Mouse (Mus musculus) neural tube, embryonic 12.5 days (tissue): ENCODE results near the gene Clk1. TPM values are rescaled to one million over a fixed set of nuclear protein-coding genes. Genes with fewer than 3 reads are reported as not detected.
A peak's percentile ranks its signal among the peaks of the same experiment; 100 is the strongest.
"Not testable (repeated sequence)": the region's sequence is repeated elsewhere in the genome, so short reads cannot be mapped to it uniquely, and the experiment has no call there.

Source experiments
- ATAC-seq: fragments of 200-750 bp; cut with Nextera tagmentation; 2 replicates; pipeline ENCODE4 v1.8.0; 2017; ENCODE audit warnings: low read depth, mild to moderate bottlenecking, moderate TSS enrichment, moderate library complexity; ENCODE audit not compliant: low FRiP score
- H3K27ac ChIP-seq: fragments of 300-500 bp; sonication (generic); 2 replicates; pipeline ENCODE4 v1.5.1; 2016
- H3K27me3 ChIP-seq: fragments of 300-500 bp; sonication (generic); replicated peaks from 2 replicates; pipeline ENCODE4 v1.6.1; 2016; ENCODE audit warnings: mild to moderate bottlenecking
- H3K36me3 ChIP-seq: fragments of 300-500 bp; sonication (generic); 2 replicates; pipeline ENCODE4 v1.6.1; 2016; ENCODE audit warnings: mild to moderate bottlenecking
- H3K4me1 ChIP-seq: fragments of 300-500 bp; sonication (generic); 2 replicates; pipeline ENCODE4 v1.6.1; 2016
- H3K4me2 ChIP-seq: fragments of 300-500 bp; sonication (generic); replicated peaks from 2 replicates; pipeline ENCODE4 v1.6.1; 2016; ENCODE audit warnings: mild to moderate bottlenecking
- H3K4me3 ChIP-seq: fragments of 300-500 bp; sonication (generic); 2 replicates; pipeline ENCODE4 v1.5.1; 2016
- H3K9ac ChIP-seq: fragments of 300-500 bp; sonication (generic); 2 replicates; pipeline ENCODE4 v1.6.1; 2016; ENCODE audit warnings: mild to moderate bottlenecking
- H3K9me3 ChIP-seq: fragments of 300-500 bp; sonication (generic); 2 replicates; pipeline ENCODE4 v1.6.1; 2016; ENCODE audit warnings: mild to moderate bottlenecking
- WGBS: fragments of 180-500 bp; shearing (Covaris S2); methylation state at CpG from one replicate; pipeline ENCODE4 v1.1.7; 2016; 5-methylcytosine and 5-hydroxymethylcytosine counted together
- polyA plus RNA-seq: library from polyadenylated mRNA; unstranded; fragments of >200 nt; fragmentation: Nextera tagmentation; extraction: Ambion mirVana; gene quantifications from 2 replicates; pipeline ENCODE4 v1.2.1, GENCODE M21; 2016

The Clk1 gene
- polyA plus RNA-seq, 1 experiment from 2014 or later, result 164 TPM

- Histone ChIP-seq H3K9me3 (no peaks in the 10 kb centered on the region), H3K4me1 (no peaks in the 10 kb centered on the region), H3K4me2 (no peak overlapping the region), H3K36me3 (peaks cover 81% of the 10 kb centered on the region), H3K9ac (no peak overlapping the region), H3K27me3 (no peaks in the 10 kb centered on the region), H3K27ac (no peak overlapping the region), H3K4me3 (no peak overlapping the region)
- WGBS, result 92% methylated on average over 6 of the region's 6 CpGs
- ATAC-seq, result no peak
These were observed 22.5 kb downstream of the Clk1 start for GRCm38 (mm10) chr1:58401396-58401795.

DNA sequence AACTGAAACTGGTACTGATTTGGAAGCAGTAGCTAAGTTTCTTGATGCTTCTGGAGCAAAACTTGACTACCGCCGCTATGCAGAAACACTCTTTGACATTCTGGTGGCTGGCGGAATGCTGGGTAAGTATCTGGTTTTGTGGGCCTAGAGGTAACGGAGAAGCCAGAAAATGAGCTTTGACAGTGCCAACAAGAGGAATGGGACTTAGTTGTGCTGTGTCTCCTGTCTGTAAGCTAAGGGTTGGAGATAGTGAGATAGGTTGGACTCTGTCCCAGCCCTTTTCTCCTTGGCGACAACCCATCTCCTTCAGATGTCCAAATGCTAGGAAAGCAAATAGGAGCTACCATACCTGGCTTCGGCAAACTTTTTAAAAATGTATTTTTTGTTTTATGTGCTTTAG is 26.1 kb downstream of the Clk1 start:
- H3K36me3 ChIP-seq, result peaks cover 72% of the 10 kb centered on the region

GRCm38 (mm10) chr1:58396179-58396578 is 27.7 kb downstream of the Clk1 start:
- H3K9me3 ChIP-seq, result no peaks in the 10 kb centered on the region
- H3K4me1 ChIP-seq, result peaks cover 13% of the 10 kb centered on the region
- no peaks in the 10 kb centered on the region for H3K27me3 ChIP-seq
- no peak overlapping the region for H3K9ac ChIP-seq
- peaks cover 58% of the 10 kb centered on the region for H3K36me3 ChIP-seq
- WGBS, result 94% methylated on average over 1 of the region's 1 CpGs
- H3K4me2 ChIP-seq, result no peak overlapping the region
- no peak for ATAC-seq
- H3K27ac ChIP-seq, result no peak overlapping the region
- no peak overlapping the region for H3K4me3 ChIP-seq

More for the DNA sequence above, 26.1 kb downstream of the Clk1 start:
- H3K4me2 ChIP-seq, result no peak overlapping the region
- no peak for ATAC-seq
- WGBS, result 96% methylated on average over 6 of the region's 6 CpGs
- no peaks in the 10 kb centered on the region for H3K27me3 ChIP-seq
- H3K4me1 ChIP-seq, result peaks cover 5% of the 10 kb centered on the region; the same call in 1 of the 2 replicates
- H3K9ac ChIP-seq, result no peak overlapping the region
- H3K9me3 ChIP-seq, result no peaks in the 10 kb centered on the region
- H3K27ac ChIP-seq, result no peak overlapping the region
- no peak overlapping the region for H3K4me3 ChIP-seq

- Histone ChIP-seq H3K4me3 (no peak overlapping the region), H3K4me1 (peaks cover 16% of the 10 kb centered on the region), H3K27me3 (no peaks in the 10 kb centered on the region), H3K27ac (no peak overlapping the region), H3K4me2 (no peak overlapping the region), H3K9ac (no peak overlapping the region), H3K9me3 (no peaks in the 10 kb centered on the region), H3K36me3 (peaks cover 50% of the 10 kb centered on the region)
- WGBS, result 96% methylated on average over 3 of the region's 3 CpGs
- no peak for ATAC-seq
These were observed 28.5 kb downstream of the Clk1 start for GRCm38 (mm10) chr1:58395341-58395740.

DNA sequence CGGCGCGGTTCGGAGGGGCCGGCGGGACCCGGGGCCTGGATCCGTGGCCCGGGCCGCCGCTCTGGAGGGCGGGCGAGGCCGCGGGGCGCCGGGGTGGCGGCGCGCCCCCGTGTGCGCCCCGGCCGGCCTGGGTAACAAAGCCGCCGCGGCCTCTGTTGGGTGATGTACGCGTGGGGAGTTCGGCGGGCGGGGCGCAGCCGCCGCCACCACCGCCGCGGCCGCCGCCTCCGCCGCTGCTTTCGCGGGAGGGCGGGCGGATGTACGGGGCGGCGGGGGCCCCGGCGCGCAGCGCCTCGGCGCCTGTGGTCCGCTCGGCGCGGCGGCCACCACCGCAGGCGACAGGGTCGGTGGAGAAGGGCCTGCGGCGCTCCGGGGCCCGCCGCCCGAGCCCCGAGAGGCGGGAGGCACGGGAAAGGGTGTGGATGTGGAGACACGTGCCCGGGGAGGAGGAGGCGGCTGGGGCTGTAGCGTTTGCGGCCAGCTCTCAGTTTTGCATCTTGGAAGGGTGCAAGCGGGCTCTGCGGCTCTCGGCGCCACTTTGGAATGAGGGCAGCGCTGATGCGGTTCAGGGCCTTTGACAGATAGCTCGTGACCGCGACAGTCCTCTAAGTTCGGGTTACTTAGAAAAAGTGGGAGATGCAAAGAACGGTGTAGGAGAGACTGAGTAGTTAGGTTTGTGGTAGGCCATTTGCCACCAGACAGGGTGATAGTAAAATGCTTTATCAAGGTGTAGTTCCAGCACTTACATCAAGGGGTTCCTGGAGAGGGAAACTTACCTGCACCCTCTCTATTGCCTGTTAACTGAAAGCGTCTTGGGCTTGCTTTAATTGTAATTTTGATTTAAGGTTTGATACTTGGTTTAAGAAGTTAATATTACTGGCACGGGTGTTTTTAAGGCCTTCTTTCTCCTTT is 30.3 kb downstream of the Clk1 start:
- peak overlapping the region; percentile 81 for H3K4me2 ChIP-seq
- H3K27ac ChIP-seq, result peak overlapping the region; percentile 97
- no peaks in the 10 kb centered on the region for H3K9me3 ChIP-seq
- WGBS, result under 1% methylated on average over 86 of the region's 90 CpGs
- H3K4me1 ChIP-seq, result peaks cover 16% of the 10 kb centered on the region
- peak; percentile 67 for ATAC-seq
- H3K27me3 ChIP-seq, result no peaks in the 10 kb centered on the region
- peaks cover 36% of the 10 kb centered on the region for H3K36me3 ChIP-seq
- H3K4me3 ChIP-seq, result peak overlapping the region; percentile 100
- H3K9ac ChIP-seq, result peak overlapping the region; percentile 99

- under 1% methylated on average over 59 of the region's 61 CpGs for WGBS
These were observed 31.1 kb downstream of the Clk1 start, which contains the start of gene Bzw1 for GRCm38 (mm10) chr1:58392652-58393283. Gene Bzw1 (plus strand): TSS chr1:58392898.

GRCm38 (mm10) chr1:58392268-58392651 is 31.6 kb downstream of the Clk1 start:
- ATAC-seq, result peak; percentile 23
- Histone ChIP-seq H3K27ac (peak overlapping the region; percentile 97), H3K36me3 (peaks cover 23% of the 10 kb centered on the region), H3K27me3 (no peaks in the 10 kb centered on the region), H3K4me2 (peak overlapping the region; percentile 81), H3K9me3 (no peaks in the 10 kb centered on the region), H3K4me1 (peaks cover 16% of the 10 kb centered on the region), H3K9ac (peak overlapping the region; percentile 99), H3K4me3 (peak overlapping the region; percentile 100)
- WGBS, result under 1% methylated on average over 16 of the region's 16 CpGs

More at GRCm38 (mm10) chr1:58392652-58393283, 31.1 kb downstream of the Clk1 start, which contains the start of gene Bzw1:
- peaks cover 16% of the 10 kb centered on the region for H3K4me1 ChIP-seq
- H3K4me2 ChIP-seq, result peak within 1 kb of the TSS; percentile 81
- peak within 1 kb of the TSS; percentile 97 for H3K27ac ChIP-seq
- peak within 1 kb of the TSS; percentile 99 for H3K9ac ChIP-seq
- H3K36me3 ChIP-seq, result peaks cover 28% of the 10 kb centered on the region
- no peaks in the 10 kb centered on the region for H3K27me3 ChIP-seq
- no peaks in the 10 kb centered on the region for H3K9me3 ChIP-seq
- peak; percentile 98 for ATAC-seq
- peak within 1 kb of the TSS; percentile 100 for H3K4me3 ChIP-seq

- no peaks in the 10 kb centered on the region for H3K9me3 ChIP-seq
- H3K4me3 ChIP-seq, result peak overlapping the region; percentile 100
- WGBS, result 45% methylated on average over 19 of the region's 19 CpGs
- ATAC-seq, result no peak
- 0 out of 2 replicates have a peak overlapping the region, but pooled peaks have one; percentile 97 for H3K27ac ChIP-seq
- peak overlapping the region; percentile 99 for H3K9ac ChIP-seq
- H3K27me3 ChIP-seq, result no peaks in the 10 kb centered on the region
- H3K4me2 ChIP-seq, result peak overlapping the region; percentile 81
- peaks cover 17% of the 10 kb centered on the region for H3K36me3 ChIP-seq
- peaks cover 16% of the 10 kb centered on the region for H3K4me1 ChIP-seq
These were observed 32.2 kb downstream of the Clk1 start for GRCm38 (mm10) chr1:58391421-58392267.

DNA sequence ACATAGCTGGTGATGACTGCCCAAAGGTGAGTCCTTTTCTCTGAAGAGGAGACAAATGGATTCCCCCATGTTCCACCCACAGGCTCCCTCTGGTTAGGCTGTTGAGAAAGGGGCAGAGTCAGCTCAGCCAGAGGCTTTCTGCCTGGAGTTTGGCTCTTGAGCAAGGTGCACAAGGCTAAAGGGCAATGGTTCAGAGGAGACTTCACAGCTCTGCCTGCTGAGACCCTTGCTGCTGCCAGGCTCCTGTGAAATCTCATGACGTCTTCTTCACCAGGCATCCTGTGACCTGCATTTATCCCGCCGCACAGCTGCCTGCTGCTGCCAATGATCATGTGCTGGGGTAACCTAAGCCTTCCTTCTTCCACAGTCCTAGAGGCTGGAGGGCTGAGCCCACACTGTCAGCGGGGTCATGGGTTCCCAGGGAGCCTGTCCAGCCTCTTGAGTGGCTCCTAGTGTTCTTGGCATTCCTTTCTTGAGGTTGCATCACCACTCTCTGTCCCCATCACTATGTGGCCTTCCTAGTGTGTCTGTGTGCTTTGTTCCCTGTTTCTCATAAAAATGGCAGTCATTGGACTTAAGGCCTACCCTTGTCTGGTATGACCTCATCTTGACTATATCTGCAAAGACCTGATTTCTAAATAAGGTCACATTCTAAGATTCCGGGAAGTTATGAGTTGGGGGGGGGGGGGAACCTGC is 41.1 kb downstream of the Clk1 start:
- 81% methylated on average over 5 of the region's 5 CpGs for WGBS
- H3K9ac ChIP-seq, result no peak overlapping the region
- H3K27ac ChIP-seq, result no peak overlapping the region
- H3K9me3 ChIP-seq, result no peaks in the 10 kb centered on the region
- H3K4me2 ChIP-seq, result no peak overlapping the region
- no peak for ATAC-seq
- H3K4me1 ChIP-seq, result no peaks in the 10 kb centered on the region
- no peaks in the 10 kb centered on the region for H3K27me3 ChIP-seq
- no peaks in the 10 kb centered on the region for H3K36me3 ChIP-seq
- no peak overlapping the region for H3K4me3 ChIP-seq

- ATAC-seq, result no peak
- no peak overlapping the region for H3K27ac ChIP-seq
- no peaks in the 10 kb centered on the region for H3K4me1 ChIP-seq
- no peak overlapping the region for H3K4me3 ChIP-seq
- H3K36me3 ChIP-seq, result no peaks in the 10 kb centered on the region
- H3K9ac ChIP-seq, result no peak overlapping the region
- no peaks in the 10 kb centered on the region for H3K9me3 ChIP-seq
- WGBS, result 87% methylated on average over 3 of the region's 3 CpGs
- H3K27me3 ChIP-seq, result no peaks in the 10 kb centered on the region
- no peak overlapping the region for H3K4me2 ChIP-seq
These were observed 48.2 kb downstream of the Clk1 start for GRCm38 (mm10) chr1:58375574-58376147.

DNA sequence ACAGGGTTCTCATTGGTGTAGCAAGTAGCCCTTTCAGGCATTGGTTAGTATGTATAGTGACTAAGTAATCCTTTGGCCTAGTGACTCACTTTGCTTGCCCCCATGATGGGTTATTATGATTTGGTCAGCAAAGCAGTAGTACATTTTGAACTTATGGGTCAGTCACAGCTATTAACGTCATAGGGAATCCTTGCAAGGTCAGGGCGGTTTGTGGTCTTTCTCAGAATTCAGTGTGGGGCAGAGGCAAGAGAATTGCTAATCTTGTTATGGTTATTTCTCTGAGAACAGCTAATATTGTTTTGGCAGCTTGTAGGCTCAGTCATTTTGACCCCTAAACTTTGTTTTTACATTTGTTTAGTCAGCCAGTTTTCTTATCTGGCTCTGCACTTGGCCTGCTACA is 49.6 kb downstream of the Clk1 start:
- H3K36me3 ChIP-seq, H3K4me3 ChIP-seq, H3K4me1 ChIP-seq, H3K4me2 ChIP-seq, ATAC-seq, H3K9ac ChIP-seq, H3K9me3 ChIP-seq, H3K27me3 ChIP-seq, H3K27ac ChIP-seq: not testable (repeated sequence)
- WGBS, result 91% methylated on average over 2 of the region's 2 CpGs
